Mouse (Mus musculus): ENCODE measurements around the gene Gxylt1. TPM values are rescaled to one million over a fixed set of nuclear protein-coding genes. Genes with fewer than 3 reads are reported as not detected.

Gxylt1 gene
- polyA plus RNA-seq, 1 experiment from 2014 or later: 21.6 TPM

DNA sequence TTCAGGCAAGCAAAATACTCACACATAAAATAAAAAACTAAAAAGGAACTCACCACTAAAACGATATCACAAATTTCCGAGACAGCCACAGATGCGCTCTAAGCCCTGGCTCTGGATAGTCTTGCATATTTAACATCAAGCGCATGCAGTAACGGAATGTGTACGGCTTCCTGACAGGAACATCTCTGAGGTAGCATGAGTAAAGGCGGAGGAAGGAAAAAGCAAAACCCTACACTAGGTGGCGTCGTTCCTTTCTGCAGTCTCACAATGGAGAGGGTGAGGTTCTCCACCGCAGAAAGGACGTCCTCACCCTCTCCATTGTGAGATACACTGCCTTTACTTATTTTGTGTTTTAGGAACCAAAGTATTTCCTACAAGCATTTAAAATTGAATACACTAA lies 8.4 kb upstream of the Gxylt1 start:
- Histone ChIP-seq H3K36me3 (ENCODE audit: control insufficient read depth, insufficient read depth, low read length) (peaks cover 24% of the 10 kb centered on the region), H3K4me1 (ENCODE audit: control insufficient read depth, insufficient read depth, low read length) (no peaks in the 10 kb centered on the region), H3K4me3 (ENCODE audit: low read length) (no peak overlapping the region), H3K27ac (ENCODE audit: low read depth, low read length) (no peak overlapping the region), H3K9ac (ENCODE audit: low read depth, low read length) (no peak overlapping the region), H3K9me3 (ENCODE audit: control insufficient read depth, low read length) (no peaks in the 10 kb centered on the region), H3K4me2 (replicated peaks; ENCODE audit: low read depth, low read length) (no peak overlapping the region), H3K27me3 (ENCODE audit: control insufficient read depth, insufficient read depth, low read length) (no peaks in the 10 kb centered on the region)
- WGBS: 82% methylated on average over 11 of the region's 11 CpGs
- ATAC-seq (ENCODE audit: low FRiP score, low TSS enrichment): no peak

DNA sequence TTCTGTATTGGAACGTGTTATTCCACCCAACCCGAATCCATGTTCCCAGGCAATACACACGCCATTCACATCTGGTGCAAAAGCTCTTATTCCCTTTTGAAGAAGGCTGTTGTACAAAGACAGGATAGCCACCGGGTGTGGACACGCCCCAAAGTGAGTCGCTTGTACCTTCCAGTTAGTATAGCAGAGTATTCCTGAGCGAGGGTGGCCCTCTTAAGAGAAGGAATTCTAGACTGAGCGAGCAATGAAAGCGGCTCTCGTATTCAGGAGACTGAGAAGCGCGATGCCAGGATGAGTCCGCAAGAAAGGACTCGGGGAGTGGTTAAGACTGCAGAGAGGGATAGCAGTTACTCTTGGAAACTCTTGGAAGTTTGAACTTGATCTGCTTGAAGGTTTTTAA lies 1.3 kb upstream of the Gxylt1 start:
- Histone ChIP-seq H3K4me3 (ENCODE audit: low read length) (peak overlapping the region; percentile 78), H3K27ac (ENCODE audit: low read depth, low read length) (no peak overlapping the region), H3K4me2 (replicated peaks; ENCODE audit: low read depth, low read length) (peak overlapping the region; percentile 88), H3K9me3 (ENCODE audit: control insufficient read depth, low read length) (no peaks in the 10 kb centered on the region), H3K36me3 (ENCODE audit: control insufficient read depth, insufficient read depth, low read length) (peaks cover 11% of the 10 kb centered on the region; the same call in 1 of the 2 replicates), H3K9ac (ENCODE audit: low read depth, low read length) (0 out of 2 replicates have a peak overlapping the region, but pooled peaks have one; percentile 18), H3K4me1 (ENCODE audit: control insufficient read depth, insufficient read depth, low read length) (peaks cover 9% of the 10 kb centered on the region; the same call in 1 of the 2 replicates), H3K27me3 (ENCODE audit: control insufficient read depth, insufficient read depth, low read length) (no peaks in the 10 kb centered on the region)
- ATAC-seq (ENCODE audit: low FRiP score, low TSS enrichment): no peak
- 5% methylated on average over 14 of the region's 14 CpGs for WGBS

DNA sequence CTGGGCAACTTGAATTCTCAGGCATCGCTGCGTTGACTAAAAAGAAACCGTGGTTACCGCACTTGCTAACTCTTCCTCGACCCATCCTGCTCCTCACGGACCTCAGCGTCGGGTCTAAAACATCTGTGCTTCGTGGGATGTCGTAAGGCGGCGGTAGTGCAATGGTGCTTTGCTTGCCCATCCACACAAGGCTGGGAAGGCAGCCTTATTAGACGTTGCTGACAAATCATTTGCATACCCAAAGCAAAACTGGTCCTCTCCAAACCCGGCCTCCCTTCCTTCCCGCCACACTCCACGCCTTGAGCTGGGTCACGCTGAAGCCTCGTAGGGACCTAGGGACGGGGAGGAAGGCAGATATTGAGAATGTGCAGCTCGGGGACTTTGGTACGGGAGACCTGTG lies 644 bp upstream of the Gxylt1 start:
- Histone ChIP-seq H3K27ac (ENCODE audit: low read depth, low read length) (peak overlapping the region; percentile 68), H3K9me3 (ENCODE audit: control insufficient read depth, low read length) (no peaks in the 10 kb centered on the region), H3K36me3 (ENCODE audit: control insufficient read depth, insufficient read depth, low read length) (peaks cover 5% of the 10 kb centered on the region; the same call in 1 of the 2 replicates), H3K4me3 (ENCODE audit: low read length) (peak overlapping the region; percentile 78), H3K4me1 (ENCODE audit: control insufficient read depth, insufficient read depth, low read length) (peaks cover 9% of the 10 kb centered on the region; the same call in 1 of the 2 replicates), H3K9ac (ENCODE audit: low read depth, low read length) (peak overlapping the region; percentile 48), H3K27me3 (ENCODE audit: control insufficient read depth, insufficient read depth, low read length) (no peaks in the 10 kb centered on the region), H3K4me2 (replicated peaks; ENCODE audit: low read depth, low read length) (peak overlapping the region; percentile 88)
- under 1% methylated on average over 21 of the region's 21 CpGs for WGBS
- ATAC-seq (ENCODE audit: low FRiP score, low TSS enrichment): peak; percentile 70

DNA sequence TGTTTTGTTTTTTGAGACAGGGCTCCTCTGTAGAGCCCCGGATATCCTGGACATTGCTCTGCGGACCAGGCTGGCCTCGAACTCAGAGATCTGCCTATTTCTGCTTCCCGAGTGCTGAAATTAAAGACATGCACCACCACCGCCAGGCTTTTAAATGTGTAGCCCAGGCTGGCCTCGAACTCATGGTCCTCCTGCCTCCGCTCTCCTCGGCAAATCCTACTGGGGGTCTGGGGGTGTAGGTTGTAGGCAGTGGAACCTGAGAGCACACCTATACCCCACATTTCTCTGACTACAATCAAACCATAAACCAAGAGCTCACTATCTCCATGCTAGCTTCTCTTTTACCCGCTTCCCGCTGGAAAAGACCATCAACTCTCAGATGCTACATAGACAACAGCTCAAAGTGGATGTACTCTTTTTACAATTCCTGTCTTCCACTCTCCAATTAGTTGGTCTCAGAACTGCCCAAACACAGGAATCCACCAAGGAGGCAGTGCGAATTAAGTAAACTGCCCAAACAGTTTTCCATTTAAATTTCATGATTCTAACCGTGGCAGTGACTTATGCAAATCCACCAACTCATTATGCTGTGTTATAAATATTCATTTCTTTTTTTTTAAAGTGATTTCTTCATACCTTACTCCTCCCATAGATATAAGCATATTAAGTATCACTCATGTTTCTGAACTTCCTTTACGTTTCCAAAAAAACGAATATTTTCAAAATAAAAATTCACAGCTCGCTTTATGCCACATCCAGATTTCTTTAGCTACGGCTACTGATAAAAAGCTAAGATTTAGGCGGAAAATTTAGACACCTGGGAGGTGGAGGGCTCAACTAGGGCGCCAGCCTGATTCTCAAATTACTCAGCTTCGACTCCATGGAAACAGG lies 946 bp downstream of the Gxylt1 start:
- H3K36me3 ChIP-seq (ENCODE audit: control insufficient read depth, insufficient read depth, low read length): peaks cover 6% of the 10 kb centered on the region; the same call in 1 of the 2 replicates
- ATAC-seq (ENCODE audit: low FRiP score, low TSS enrichment): no peak
- H3K4me2 ChIP-seq (replicated peaks; ENCODE audit: low read depth, low read length): peak overlapping the region; percentile 61
- 40% methylated on average over 19 of the region's 19 CpGs for WGBS
- H3K27ac ChIP-seq (ENCODE audit: low read depth, low read length): peak overlapping the region; percentile 84
- no peaks in the 10 kb centered on the region for H3K27me3 ChIP-seq (ENCODE audit: control insufficient read depth, insufficient read depth, low read length)
- H3K9me3 ChIP-seq (ENCODE audit: control insufficient read depth, low read length): no peaks in the 10 kb centered on the region
- H3K4me1 ChIP-seq (ENCODE audit: control insufficient read depth, insufficient read depth, low read length): peaks cover 9% of the 10 kb centered on the region; the same call in 1 of the 2 replicates
- H3K4me3 ChIP-seq (ENCODE audit: low read length): peak overlapping the region; percentile 78
- H3K9ac ChIP-seq (ENCODE audit: low read depth, low read length): peak overlapping the region; percentile 83

DNA sequence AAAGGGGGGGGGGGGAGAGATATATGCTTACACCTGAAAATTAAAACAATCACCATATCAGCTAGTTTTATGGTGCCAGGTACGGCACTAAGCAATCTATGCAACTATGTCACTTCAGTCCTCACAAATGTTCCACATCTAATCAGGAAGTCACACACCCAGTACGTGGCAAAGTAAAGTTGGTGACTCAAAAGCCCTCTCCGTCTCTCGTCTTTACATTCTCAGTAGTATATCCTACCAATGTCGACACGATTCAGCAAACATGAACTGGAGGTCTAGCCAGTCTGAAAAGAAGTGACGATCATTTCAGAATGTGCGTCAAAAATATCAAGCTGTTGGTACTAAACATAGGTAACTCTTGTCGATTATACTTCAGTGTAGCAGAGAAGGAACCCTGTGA lies 2.0 kb downstream of the Gxylt1 start:
- H3K27ac ChIP-seq (ENCODE audit: low read depth, low read length): no peak overlapping the region
- 88% methylated on average over 9 of the region's 9 CpGs for WGBS
- H3K9me3 ChIP-seq (ENCODE audit: control insufficient read depth, low read length): no peaks in the 10 kb centered on the region
- ATAC-seq (ENCODE audit: low FRiP score, low TSS enrichment): no peak
- H3K4me2 ChIP-seq (replicated peaks; ENCODE audit: low read depth, low read length): no peak overlapping the region
- H3K9ac ChIP-seq (ENCODE audit: low read depth, low read length): no peak overlapping the region
- H3K36me3 ChIP-seq (ENCODE audit: control insufficient read depth, insufficient read depth, low read length): peaks cover 6% of the 10 kb centered on the region; the same call in 1 of the 2 replicates
- H3K4me3 ChIP-seq (ENCODE audit: low read length): no peak overlapping the region
- peaks cover 9% of the 10 kb centered on the region; the same call in 1 of the 2 replicates for H3K4me1 ChIP-seq (ENCODE audit: control insufficient read depth, insufficient read depth, low read length)
- H3K27me3 ChIP-seq (ENCODE audit: control insufficient read depth, insufficient read depth, low read length): no peaks in the 10 kb centered on the region

DNA sequence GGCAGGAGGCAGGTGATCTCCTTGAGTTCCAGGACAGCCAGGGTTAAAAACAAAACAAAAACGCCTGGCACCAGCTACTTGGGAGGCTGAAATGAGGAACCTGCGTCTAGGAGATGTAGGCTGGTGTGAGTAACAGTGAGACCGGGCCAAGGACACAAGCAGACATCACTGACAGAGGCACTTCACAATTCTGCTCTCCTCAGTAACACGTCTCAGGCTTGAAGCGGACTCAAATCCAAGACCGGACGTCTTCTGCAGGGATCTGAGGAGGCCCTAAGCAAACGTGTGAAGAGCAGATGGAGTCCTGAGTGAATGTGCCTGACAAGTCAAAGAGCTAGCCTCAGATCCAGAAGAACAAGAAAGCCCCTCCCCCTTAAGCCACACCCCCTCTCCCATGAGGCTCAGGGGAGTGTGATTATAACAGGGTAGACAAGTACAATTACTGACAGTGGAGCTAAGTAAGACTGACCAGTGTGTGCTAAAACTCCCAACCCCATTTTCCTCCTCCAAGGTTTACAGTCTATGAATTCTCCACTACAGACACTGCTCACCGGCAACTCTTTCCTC lies 4.6 kb downstream of the Gxylt1 start:
- peaks cover 9% of the 10 kb centered on the region; the same call in 1 of the 2 replicates for H3K4me1 ChIP-seq (ENCODE audit: control insufficient read depth, insufficient read depth, low read length)
- H3K27ac ChIP-seq (ENCODE audit: low read depth, low read length): no peak overlapping the region
- no peaks in the 10 kb centered on the region for H3K9me3 ChIP-seq (ENCODE audit: control insufficient read depth, low read length)
- H3K4me3 ChIP-seq (ENCODE audit: low read length): no peak overlapping the region
- no peak overlapping the region for H3K9ac ChIP-seq (ENCODE audit: low read depth, low read length)
- peaks cover 6% of the 10 kb centered on the region; the same call in 1 of the 2 replicates for H3K36me3 ChIP-seq (ENCODE audit: control insufficient read depth, insufficient read depth, low read length)
- WGBS: 75% methylated on average over 9 of the region's 9 CpGs
- no peak overlapping the region for H3K4me2 ChIP-seq (replicated peaks; ENCODE audit: low read depth, low read length)
- no peak for ATAC-seq (ENCODE audit: low FRiP score, low TSS enrichment)
- H3K27me3 ChIP-seq (ENCODE audit: control insufficient read depth, insufficient read depth, low read length): no peaks in the 10 kb centered on the region

DNA sequence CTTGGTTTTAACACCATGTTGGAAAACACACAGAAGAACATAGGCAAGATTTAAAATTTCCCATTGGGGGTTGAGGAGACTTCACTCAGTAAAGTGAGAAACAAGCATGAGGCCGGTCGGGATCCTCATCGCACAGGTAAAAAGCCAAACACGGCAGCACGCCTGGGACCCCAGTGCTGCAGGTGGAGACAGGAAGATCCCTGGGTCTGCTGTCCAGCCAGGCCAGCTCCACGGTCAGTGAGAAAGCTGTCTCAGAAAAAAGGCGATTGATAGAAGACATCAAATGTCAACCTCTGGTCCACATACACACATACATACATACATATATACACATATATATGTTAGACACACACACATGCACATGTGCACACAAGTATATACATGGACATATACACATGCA lies 5.4 kb downstream of the Gxylt1 start:
- Histone ChIP-seq H3K4me2 (replicated peaks; ENCODE audit: low read depth, low read length) (no peak overlapping the region), H3K27me3 (ENCODE audit: control insufficient read depth, insufficient read depth, low read length) (no peaks in the 10 kb centered on the region), H3K27ac (ENCODE audit: low read depth, low read length) (no peak overlapping the region), H3K4me1 (ENCODE audit: control insufficient read depth, insufficient read depth, low read length) (peaks cover 9% of the 10 kb centered on the region; the same call in 1 of the 2 replicates), H3K36me3 (ENCODE audit: control insufficient read depth, insufficient read depth, low read length) (peaks cover 6% of the 10 kb centered on the region; the same call in 1 of the 2 replicates), H3K4me3 (ENCODE audit: low read length) (no peak overlapping the region), H3K9ac (ENCODE audit: low read depth, low read length) (no peak overlapping the region), H3K9me3 (ENCODE audit: control insufficient read depth, low read length) (no peaks in the 10 kb centered on the region)
- ATAC-seq (ENCODE audit: low FRiP score, low TSS enrichment): no peak
- WGBS: 96% methylated on average over 7 of the region's 7 CpGs

DNA sequence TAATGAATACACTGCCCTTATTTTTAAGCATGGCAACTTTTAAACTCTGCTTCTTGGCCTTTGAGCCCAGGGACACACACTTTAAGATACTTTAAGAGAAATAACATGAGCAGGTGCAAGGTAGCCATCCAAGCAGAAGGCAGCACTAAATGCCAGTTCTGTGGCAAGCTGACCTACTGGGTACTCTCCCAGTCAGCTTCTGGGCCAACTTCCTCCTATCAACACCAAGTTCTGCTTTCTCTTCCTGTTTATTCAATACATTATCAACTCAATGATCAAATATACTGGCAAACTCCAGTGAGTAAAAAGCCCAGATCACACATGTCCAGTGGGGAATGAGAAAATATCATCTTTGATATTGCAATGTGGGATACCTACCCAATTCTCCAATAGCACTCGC lies 7.0 kb downstream of the Gxylt1 start:
- Histone ChIP-seq H3K9ac (ENCODE audit: low read depth, low read length) (no peak overlapping the region), H3K9me3 (ENCODE audit: control insufficient read depth, low read length) (no peaks in the 10 kb centered on the region), H3K27me3 (ENCODE audit: control insufficient read depth, insufficient read depth, low read length) (no peaks in the 10 kb centered on the region), H3K27ac (ENCODE audit: low read depth, low read length) (no peak overlapping the region), H3K4me1 (ENCODE audit: control insufficient read depth, insufficient read depth, low read length) (no peaks in the 10 kb centered on the region; the same call in 1 of the 2 replicates), H3K36me3 (ENCODE audit: control insufficient read depth, insufficient read depth, low read length) (peaks cover 6% of the 10 kb centered on the region; the same call in 1 of the 2 replicates), H3K4me2 (replicated peaks; ENCODE audit: low read depth, low read length) (no peak overlapping the region), H3K4me3 (ENCODE audit: low read length) (no peak overlapping the region)
- ATAC-seq (ENCODE audit: low FRiP score, low TSS enrichment): no peak
- WGBS: 97% methylated on average over 1 of the region's 1 CpGs

DNA sequence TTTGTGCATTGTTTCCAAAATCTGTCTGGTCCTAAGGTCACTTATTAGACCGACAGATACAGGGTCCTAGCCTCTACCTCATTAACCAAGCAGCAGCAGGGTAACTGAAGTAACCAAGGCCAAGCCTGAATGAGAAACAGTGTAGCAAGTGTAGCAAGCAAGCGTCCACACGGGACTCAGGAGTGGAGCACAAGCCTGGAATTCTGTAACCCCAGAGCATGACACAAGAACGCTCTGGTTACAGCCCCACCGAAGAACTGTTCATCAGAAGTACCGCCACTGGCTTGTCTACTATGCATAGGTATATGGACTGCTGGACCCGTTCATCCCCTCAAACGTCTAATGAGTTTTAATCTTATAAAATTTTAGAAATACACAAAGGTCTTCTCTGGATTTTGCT lies 7.5 kb downstream of the Gxylt1 start:
- peaks cover 6% of the 10 kb centered on the region; the same call in 1 of the 2 replicates for H3K36me3 ChIP-seq (ENCODE audit: control insufficient read depth, insufficient read depth, low read length)
- H3K27me3 ChIP-seq (ENCODE audit: control insufficient read depth, insufficient read depth, low read length): no peaks in the 10 kb centered on the region
- H3K4me2 ChIP-seq (replicated peaks; ENCODE audit: low read depth, low read length): no peak overlapping the region
- no peak overlapping the region for H3K9ac ChIP-seq (ENCODE audit: low read depth, low read length)
- H3K27ac ChIP-seq (ENCODE audit: low read depth, low read length): no peak overlapping the region
- no peaks in the 10 kb centered on the region; the same call in 1 of the 2 replicates for H3K4me1 ChIP-seq (ENCODE audit: control insufficient read depth, insufficient read depth, low read length)
- no peak for ATAC-seq (ENCODE audit: low FRiP score, low TSS enrichment)
- H3K4me3 ChIP-seq (ENCODE audit: low read length): no peak overlapping the region
- H3K9me3 ChIP-seq (ENCODE audit: control insufficient read depth, low read length): no peaks in the 10 kb centered on the region
- WGBS: 82% methylated on average over 8 of the region's 8 CpGs
